Mouse (Mus musculus) kidney, postnatal 14 days (tissue): ENCODE results near the gene Ube2i.
A peak's percentile ranks its signal among the peaks of the same experiment; 100 is the strongest.

Experiments
- DNase-seq: peaks from one replicate; pipeline ENCODE4 v3.0.0; 2022; ENCODE audit warnings: mixed read lengths

Gene Ube2i

DNA sequence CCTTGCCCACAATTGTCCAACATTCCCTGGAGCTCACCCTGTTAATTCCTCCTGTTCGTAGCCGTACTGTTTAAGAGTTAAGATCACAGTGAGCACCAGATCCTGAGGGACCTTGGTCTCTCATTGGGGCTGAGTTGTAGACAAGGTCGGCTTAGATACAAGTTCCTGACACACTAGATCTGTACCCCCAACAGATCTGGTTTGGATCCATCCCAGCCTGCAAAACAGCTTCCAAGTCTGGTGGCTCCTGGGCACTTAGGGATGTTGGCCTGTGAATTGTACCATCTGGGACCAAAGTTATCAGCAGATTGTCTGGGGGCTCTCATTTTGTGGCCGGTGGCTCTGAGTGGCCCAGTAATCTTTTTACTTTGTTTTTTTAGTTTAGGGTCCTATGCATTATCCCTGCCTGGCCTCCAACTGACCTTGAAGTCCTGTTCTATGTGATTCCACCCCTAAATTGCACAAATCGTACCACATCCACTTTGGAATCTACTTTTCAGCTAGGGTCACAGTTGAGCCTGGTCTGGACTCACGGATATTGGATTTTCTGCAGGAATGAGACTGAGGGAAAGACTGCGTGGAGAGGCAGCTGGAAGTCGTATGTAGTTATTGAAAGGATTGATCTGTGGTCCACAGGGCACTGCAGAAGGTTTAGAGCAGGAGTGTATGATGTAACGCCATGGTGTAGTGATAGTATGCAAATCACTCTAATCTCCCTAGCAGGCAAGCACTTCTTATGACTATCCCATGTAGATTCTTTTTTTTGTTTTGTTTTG lies at the start of gene Ube2i:
Ube2i (minus strand) TSS at position 52 of the 776 bp plus-strand sequence.
- DNase-seq: no peak

DNA sequence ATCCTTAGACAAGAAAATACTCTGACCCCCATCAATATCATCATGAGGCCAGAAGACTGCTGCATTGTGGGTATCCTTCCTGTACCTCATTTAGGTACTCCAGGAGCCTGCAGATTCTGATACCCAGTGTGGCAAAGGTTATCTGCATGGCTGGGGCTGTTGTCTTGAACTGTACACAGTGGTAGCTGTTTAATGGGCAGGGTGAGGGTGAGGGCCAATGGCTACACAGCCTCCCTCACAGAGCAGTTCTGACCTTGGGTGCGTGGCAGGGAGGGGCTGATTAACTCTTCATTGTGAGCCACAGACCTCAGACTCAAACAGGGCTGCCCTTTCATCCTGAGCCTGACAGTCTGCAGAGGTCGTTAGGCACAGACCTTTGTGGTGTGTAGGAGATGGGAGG lies 48.5 kb upstream of the Ube2i start:
- no peak for DNase-seq

DNA sequence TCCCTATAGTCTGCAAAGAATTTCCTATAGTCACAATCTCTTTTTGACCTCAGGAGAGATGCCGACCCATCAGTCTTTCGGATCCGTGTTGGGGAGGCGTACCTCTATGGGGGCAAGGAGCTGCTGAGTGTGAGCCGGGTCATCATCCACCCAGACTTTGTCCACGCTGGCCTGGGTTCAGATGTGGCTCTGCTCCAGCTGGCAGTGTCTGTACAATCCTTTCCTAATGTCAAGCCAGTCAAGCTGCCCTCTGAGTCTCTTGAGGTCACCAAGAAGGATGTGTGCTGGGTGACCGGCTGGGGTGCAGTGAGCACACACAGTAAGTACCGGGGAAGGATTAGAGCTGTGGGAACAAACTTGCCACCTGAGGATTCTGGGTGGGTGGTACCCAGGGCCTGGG lies 46.4 kb upstream of the Ube2i start:
- DNase-seq: no peak

DNA sequence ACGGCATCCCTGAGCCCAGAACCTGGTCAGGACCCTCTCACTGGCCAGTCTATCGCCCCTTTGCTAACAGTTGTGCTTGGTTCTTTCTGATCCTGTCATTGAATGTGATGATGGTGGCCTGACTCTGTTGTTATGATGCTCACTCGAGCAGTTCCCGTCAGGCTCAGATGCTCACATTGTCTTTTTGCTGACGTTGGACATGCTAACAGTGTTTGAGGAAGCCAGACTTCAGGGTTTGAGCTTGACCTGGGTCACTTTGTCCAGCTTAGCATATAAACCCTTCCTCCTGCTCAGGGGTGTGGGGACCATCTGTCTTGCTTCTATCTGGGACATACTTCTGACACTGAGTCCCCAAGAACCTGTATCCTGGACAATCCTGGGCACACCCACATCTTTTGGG lies 43.9 kb upstream of the Ube2i start, which contains the start of gene Prss29:
Prss29 (plus strand) TSS at position 301 of the 400 bp plus-strand sequence.
- no peak for DNase-seq

DNA sequence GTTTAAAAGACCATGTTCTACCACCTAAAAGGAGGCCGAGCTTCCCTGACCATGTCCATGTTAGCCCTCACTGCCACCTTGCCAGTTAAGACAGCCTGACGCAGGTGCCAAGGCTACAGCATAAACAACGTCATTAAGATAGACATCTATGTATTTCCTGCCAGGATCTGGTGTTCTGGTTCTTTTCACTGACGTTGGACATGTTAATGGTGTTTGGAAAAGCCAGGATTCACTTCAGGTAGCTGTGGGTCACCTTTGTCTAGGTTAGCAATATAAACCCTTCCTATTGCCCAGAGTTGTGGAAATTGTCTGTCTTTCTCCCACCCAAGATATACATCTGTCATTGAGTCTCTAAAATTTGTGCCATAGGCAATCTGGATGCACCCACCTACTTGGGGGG lies 33.9 kb upstream of the Ube2i start, which contains the start of gene Prss28:
Prss28 (plus strand) TSS at position 301 of the 400 bp plus-strand sequence.
- DNase-seq: no peak

DNA sequence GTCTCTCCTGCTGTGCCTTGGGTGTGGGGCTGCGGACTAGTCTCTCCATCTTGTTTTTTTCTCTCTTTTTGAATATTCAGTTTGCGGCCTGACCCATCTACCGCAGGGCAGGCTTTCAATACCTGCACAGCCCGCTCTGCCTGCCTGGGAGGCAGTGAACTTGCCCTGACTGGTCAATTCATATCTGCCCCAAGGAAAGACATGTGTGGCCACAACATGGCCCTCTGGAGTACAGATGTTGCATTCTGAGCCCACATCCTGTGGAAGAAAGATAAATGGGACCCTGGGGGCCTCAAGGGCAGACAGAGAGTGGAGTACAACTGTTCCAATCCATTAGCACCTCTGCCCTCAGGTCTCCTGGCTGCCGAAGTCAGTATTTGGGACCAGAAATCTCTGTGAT lies 23.7 kb upstream of the Ube2i start, which contains the start of gene Prss34:
Prss34 (plus strand) TSS at position 301 of the 400 bp plus-strand sequence.
- no peak for DNase-seq

DNA sequence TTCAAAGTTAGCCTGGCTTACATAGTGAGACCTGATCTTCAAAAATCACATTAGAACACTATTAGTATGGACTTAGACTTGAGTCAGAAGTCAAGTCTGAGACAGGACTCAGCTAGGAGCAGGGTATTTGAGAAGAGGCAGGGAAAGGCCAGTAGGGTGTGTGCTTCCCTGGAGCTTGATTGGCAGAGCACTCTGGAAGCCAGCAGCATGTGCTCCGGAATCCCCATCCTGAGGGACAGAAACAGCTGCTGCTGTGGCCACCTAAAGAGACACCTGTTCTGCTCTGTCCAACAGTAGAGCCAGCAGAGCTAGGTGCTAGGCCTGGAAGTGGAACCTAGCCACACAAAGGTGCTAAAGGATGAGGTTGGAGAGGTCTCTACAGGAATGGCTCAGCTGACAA lies 19.7 kb upstream of the Ube2i start:
- no peak for DNase-seq

DNA sequence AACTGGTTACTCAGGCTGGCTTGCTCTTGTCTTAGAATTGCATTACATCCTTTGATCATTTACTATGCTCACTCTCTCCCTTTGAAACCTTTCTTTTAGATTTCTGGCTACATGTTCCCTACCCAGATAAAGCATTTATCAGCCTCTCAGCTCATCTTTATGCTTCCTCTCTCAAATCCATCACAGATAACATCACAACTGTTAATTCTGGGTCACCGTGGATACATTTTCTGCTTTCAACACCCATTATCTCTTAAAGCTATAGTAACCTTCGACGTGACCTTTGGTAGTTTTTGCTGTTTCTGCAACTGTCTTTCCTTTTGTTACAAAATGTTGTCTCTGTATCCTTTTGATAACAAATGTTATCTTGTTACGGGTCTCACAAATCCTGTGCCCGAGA lies 19.1 kb upstream of the Ube2i start:
- DNase-seq: no peak

DNA sequence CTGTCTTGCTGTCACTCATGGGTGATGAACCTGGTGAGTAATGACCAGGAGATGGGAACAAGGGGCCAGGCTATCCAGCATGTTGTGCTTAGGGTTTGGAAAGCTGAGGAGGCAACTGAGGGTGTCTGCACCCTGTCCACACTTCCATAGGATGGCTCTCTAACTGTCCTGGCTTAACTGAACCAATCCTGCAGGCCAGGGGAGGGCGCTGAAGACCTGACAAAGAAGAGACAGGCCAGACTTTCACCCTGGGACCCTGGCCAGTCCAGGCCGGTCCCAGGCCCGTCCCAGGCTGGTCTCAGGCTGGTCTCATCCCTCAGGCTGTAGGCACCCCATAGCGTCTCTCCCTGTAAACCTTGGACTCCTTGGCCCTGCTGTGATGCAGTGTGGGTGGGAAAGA lies 16.0 kb upstream of the Ube2i start:
- DNase-seq: no peak

DNA sequence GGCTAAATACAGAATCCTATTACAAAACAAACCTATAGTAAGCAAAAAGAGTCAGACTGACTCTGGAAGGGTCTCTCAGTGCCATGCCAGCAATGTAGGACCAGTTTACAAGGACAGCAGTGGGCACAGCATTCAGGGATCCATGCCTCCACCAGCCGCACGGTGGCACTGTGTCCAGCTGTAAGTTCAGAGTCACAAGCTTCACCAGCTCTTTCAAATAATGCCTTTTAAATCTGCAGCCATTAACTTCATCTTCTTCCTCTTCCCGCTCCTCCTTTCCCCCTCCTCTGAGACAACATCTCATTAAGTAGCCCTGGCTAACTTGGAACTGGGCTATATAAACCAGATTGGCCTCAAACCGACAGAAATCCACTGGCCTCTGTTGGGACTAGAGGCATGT lies 14.4 kb upstream of the Ube2i start:
- peak; percentile 50 for DNase-seq

DNA sequence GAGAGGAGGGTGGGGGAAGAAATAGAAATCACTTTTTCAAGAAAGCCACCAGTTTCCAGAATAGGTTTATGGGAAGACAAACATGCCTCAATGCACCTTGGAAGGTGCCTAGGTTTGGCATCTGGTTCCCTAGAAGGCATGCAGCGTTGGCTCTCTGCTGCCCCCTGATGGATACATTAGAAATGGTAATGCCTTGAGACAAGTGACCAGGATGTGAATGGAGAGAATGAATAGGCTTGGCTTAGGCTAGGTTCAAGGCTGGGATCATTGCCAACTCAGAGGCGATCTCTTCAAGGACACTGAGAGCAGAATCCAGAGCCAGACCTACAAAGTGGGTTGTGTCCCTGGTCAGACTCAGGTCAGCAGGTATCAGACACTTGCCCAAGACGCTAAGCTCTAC lies 10.6 kb upstream of the Ube2i start:
- peak; percentile 86 for DNase-seq

DNA sequence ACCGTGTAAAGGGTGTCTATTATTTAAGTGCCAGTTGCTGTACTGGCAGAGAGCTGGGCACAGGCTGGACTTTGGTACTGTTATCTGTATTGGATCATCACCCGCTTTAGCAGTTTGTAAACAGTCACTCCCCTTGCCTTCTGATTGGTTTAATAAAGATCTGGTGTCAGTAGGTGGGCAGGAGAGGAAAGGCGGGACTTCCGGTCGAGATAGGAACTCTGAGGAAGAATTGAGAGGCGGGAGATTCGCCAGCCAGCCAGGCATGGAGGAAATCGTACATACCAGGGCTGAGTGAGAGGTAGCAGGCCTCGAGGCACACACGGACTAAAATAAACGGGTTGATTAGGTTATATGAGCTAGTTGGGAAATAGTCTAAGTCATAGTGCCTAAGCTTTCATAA lies 7.7 kb upstream of the Ube2i start:
- peak; percentile 74 for DNase-seq

DNA sequence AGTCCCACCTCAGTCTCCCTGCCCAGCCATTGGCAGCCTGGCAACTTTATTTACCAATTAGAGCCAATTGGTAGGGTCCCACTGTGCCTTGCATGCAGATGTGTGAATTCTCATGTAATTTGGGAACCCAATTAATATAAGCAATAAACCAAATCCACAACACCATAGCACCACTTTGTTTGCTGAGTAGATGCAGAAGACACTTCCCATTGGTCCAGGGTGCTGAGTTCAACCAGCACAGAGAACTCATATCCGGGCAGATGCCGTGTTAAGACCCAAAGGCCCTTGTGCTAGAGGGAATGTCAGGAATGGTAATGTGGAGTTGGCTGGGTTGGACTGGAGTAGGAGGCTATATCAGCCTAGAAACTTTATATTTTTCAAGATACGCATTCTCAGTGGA lies 1.4 kb upstream of the Ube2i start:
- no peak for DNase-seq

DNA sequence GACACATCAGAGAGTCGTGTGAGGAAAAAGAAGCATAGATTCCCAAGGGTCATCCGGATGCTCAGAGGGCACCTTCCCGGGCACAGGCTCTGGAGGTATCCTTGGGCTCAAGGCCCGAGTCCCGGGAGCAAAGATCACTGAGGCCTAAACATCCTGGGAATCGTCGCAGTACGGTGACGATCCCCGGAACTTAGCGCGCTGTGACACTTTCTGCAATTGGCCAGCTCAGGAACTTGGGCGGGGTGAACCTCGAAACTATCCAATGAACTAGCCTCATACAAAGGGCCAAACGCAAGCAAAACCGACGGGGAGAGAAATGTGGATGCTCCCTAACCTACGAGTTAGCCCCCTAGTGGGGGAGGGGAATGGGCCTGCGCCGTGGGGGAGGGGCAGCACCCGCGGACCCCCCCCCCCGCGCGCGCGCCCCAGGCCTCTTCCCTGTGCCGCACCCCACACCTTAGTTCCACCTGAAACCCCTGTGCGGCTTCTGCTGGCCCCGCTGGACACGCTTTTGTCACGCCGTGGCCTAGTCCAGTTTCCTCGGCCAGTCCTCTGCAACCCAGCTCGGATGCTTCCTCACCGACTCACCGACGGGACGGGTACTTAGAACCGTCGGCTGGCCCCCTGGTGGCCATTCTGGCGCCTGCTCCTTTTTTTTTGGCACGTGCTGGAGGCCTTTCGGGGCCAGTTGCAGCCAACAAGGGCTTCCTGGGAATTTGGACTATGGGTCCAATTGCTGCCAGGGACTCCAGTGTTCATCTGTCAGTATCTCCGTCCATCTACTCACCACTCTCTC lies 518 bp downstream of the Ube2i start:
- DNase-seq: peak; percentile 98

DNA sequence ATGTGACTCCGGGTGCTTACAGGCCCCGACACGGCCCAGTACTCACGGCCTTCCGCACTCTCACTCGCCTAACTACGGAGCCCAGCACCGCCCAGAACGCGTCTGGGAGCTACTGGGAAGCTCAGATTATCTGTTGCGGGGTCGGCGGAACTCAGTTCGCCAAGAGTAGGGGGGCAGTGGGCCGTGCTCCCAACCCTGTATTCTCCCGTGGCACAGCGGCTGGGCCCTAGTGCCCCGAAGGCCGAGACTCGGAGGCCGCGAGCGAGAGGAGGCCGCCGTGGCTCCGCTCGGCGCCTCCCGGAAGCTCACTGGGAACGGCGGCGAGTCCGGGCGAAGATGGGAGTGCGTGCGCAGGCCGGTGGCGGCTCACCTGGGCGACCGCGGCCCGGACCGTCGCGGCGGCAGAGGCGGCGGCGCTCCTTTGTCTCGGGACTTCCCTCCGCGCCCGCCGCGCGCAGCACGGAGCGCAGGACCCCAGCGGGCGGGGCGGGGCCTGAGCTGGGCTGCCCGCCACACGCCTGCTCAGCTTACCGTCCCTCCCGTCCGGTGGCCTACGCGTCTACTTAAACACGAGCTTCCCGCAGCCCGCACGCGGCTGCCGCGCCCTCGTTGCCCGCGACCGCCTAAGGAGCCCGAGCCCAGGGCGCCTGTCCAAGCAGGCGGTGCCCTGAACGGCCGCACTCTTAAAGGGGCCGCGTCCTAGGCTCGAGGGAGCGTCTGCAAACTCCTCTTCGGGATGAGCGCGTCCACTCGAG lies 1.3 kb downstream of the Ube2i start:
- no peak for DNase-seq

DNA sequence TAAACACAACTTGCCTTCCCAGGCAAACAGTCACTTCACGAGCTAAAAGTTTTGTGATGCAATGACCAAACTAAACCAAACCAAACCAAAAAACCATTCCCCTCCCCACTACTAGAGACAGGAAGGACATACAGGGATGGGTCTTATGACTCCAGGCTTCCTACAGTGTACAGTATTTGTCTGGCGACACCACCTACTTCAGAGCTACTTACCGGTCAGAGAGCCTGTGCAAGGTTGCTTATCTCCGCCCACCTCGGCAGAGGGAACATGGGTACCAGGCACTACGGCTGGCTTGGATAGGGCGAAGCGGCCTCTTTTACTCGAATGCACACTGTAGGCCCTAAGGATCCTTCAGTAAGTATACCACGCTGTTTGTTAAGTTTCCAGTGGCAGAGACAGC lies 2.1 kb downstream of the Ube2i start:
- peak; percentile 49 for DNase-seq

DNA sequence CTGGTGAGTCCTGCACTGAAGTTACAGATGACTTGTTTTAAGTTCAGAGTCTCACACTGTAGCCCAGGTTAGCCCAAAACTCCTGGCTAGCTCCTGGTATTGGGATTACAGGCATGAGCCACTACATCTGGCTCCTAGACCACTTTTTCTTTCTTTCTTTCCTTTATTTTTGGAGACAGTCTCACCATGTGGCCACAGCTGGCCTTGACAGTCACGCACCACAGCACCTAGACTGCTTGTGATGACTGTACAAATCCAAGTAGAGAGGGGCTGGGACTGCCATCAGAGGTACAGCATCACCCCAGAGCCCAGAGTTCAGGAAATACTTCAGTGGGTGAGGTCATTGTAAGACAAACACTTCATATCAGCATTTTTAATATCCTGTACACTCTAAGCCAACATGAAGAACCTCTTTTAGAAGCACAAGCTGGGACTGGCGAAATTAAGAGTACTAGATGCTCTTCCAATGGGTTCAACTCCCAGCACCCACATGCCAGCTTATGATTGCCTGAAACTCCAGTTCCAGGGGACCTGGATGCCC lies 3.6 kb downstream of the Ube2i start:
- DNase-seq: no peak

DNA sequence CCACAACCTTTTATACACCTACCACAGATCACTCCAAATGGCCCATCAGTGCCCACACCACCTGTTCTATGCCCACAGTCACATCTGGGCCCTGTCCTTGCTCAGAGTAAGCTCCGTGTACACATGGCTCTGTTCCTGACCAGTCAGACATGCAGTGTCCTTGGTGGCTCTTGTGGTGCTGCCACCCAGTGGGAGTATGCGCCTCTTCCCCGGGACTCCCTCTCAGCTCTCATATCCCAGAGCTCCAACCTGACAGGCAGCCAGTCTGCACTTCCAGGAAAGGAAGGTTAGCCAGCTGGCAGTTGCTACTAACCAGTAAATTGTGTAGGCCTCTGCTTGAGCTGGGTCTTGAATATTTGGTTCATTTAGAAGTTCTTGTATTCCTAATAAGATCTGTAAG lies 10.0 kb downstream of the Ube2i start:
- peak; percentile 37 for DNase-seq

DNA sequence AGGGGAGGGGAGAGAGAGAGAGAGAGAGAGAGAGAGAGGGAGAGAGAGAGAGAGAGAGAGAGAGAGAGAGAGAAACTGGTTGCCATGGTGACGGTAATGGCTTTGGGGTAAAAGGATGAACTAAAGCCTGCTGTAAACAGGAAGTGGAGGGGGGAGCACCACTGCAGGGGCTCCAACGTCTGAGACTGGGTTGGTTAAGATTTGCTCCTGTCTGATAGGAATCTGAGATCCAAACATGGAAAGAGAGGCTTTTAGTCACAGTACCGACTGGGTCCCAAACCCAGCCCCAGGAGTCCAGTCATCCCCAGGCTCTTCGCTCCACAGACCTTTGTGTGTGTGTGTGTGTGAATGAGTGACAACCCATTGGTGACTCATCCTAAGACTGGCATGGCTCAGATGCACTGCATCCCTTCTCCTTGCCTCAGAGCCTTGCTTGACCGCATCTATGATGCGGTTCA lies 16.6 kb downstream of the Ube2i start:
- DNase-seq: peak; percentile 38

DNA sequence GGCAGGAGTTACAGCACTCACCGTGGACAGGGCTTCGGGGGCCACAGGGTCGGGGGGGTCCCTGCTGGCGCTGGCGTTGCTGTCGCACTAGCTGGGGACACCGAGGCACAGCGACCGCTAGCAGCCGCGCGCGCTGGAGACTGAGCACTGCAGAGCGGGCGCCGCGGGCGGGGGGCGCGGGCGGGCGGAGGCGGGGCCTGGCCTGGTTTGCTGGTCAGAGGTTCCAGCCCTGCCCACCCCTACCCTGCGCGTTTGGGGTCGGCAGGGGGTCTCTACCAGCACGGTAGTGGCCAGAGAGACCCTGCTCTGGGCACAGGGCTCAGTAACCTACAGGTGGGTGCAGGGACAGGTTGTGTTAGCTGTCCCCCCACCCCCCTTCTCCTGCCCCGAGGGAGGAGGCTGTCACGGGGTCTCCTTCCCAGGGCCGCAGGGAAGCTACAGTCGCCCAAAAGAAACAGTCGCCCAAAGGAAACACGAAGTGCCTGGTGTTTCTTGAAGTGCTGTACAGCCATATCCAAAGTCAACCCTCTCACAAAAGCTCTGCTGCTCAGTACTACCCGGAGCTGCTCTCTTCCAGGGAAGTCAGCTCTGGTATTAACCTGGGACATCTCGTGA lies 18.2 kb downstream of the Ube2i start, which contains the start of gene Baiap3:
Baiap3 (minus strand) TSS at position 225 of the 615 bp plus-strand sequence.
- DNase-seq: peak; percentile 58

DNA sequence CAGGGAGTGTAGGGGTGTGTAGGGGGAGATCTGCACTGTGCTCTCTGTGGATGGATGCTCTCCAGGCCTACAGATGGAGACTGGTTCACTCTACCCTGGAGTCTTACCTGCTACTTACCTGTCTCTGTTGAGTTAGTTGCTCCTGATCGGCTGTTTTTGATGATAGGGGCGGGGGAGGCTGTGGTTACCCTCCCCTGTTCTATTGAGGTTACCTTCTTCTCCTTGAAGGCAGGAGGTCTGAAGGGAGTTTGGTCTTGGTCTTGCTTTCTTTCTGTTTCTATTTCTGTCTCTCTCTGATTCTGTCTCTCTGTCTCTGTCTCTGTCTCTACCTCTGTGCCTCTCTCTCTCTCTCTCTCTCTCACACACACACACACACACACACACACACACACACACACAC lies 19.3 kb downstream of the Ube2i start:
- no peak for DNase-seq

DNA sequence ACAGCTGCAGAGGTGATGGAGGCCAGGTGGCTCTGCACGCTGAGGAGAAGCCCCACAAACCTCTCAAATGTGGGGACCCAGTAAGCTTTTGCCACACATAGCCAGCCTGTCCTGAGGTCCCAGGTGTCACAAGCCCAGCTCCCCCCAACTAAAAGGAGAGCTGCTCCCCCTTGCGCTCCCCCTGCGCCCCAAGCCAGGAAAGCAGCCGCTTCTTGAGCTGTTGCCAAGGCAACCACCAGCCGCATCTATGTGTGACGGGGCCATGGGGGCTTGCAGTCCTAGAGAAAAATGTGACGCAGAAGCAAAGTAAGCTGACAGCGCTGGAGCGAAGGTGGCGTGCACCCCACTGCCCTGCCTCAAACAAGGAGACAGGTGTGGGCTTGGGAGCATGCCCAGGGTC lies 20.7 kb downstream of the Ube2i start:
- no peak for DNase-seq
